Mouse (Mus musculus) embryonic fibroblast, embryonic 13.5 days (primary cell): ENCODE measurements around the gene Spata2l.

Experiments
- CTCF ChIP-seq: IDR thresholded peaks from 2 replicates; pipeline ENCODE4 v1.5.1; 2011; ENCODE audit warnings: mild to moderate bottlenecking, control low read depth, low read length, moderate library complexity, borderline replicate concordance; ENCODE audit not compliant: insufficient read depth
- POLR2A ChIP-seq: IDR thresholded peaks from 2 replicates; pipeline ENCODE4 v1.6.1; 2011; ENCODE audit warnings: low read depth, mild to moderate bottlenecking, control low read depth, low read length, moderate library complexity

DNA sequence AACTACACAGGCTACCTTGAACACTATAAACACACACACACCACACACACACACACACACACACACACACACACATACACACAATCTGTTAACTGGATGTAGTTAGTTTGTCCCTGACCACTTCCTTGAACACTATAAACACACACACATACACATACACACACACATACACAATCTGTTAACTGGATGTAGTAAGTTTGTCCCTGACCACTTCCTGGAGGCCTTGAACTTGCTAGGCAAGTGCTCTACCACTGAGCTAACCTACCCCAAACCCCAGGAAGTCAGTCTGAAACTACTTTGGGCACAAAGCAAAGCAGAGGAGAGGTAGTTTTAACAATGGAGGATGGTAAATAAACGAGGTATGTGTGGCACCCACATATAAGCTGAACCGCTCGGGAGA is 32.5 kb downstream of the Spata2l start:
- TF ChIP-seq CTCF (no peak), POLR2A (no peak)
